Mouse (Mus musculus) bone marrow, adult 2 months (tissue): ENCODE measurements around the gene Mvb12a. TPM values are rescaled to one million over a fixed set of nuclear protein-coding genes. Genes with fewer than 3 reads are reported as not detected.
A peak's percentile ranks its signal among the peaks of the same experiment; 100 is the strongest.

ENCODE experiments used
- H3K27ac ChIP-seq: fragments of 200-500 bp; 2 replicates; pipeline ENCODE4 v1.5.1; 2012; ENCODE audit warnings: low read depth, mild to moderate bottlenecking, control low read depth, inconsistent platforms, low read length; ENCODE audit not compliant: control insufficient read depth, poor library complexity, insufficient read depth
- H3K4me1 ChIP-seq: fragments of 200-500 bp; 2 replicates; pipeline ENCODE4 v1.6.1; 2011; ENCODE audit warnings: low read length; ENCODE audit not compliant: control insufficient read depth, insufficient read depth
- H3K4me3 ChIP-seq: fragments of 200-500 bp; replicated peaks from 2 replicates; pipeline ENCODE3; 2011; ENCODE audit warnings: mild to moderate bottlenecking, low read depth, low read length, control low read depth; ENCODE audit not compliant: control insufficient read depth
- CTCF ChIP-seq: fragments of 200-500 bp; IDR thresholded peaks from 2 replicates; pipeline ENCODE4 v1.5.1; 2011; ENCODE audit warnings: low read length, control low read depth; ENCODE audit not compliant: control insufficient read depth, insufficient read depth
- POLR2A ChIP-seq: fragments of 200-500 bp; IDR thresholded peaks from 2 replicates; pipeline ENCODE4 v1.6.1; 2011; ENCODE audit warnings: low read depth, mild to moderate bottlenecking, control low read depth, low read length, borderline replicate concordance; ENCODE audit not compliant: control insufficient read depth
- WGBS: fragments of 180-500 bp; shearing (Covaris S2); methylation state at CpG from one replicate; pipeline ENCODE4 v1.1.7; 2018; 5-methylcytosine and 5-hydroxymethylcytosine counted together
- polyA plus RNA-seq: library from polyadenylated mRNA; stranded (reverse); fragments of >200 nt; gene quantifications from 2 replicates; pipeline ENCODE4 v1.2.4, GENCODE M21; 2011; ENCODE audit warnings: low replicate concordance; ENCODE audit not compliant: missing spikeins, insufficient read depth, insufficient read length

Gene Mvb12a
- polyA plus RNA-seq, 1 experiment: 47.7 TPM

DNA sequence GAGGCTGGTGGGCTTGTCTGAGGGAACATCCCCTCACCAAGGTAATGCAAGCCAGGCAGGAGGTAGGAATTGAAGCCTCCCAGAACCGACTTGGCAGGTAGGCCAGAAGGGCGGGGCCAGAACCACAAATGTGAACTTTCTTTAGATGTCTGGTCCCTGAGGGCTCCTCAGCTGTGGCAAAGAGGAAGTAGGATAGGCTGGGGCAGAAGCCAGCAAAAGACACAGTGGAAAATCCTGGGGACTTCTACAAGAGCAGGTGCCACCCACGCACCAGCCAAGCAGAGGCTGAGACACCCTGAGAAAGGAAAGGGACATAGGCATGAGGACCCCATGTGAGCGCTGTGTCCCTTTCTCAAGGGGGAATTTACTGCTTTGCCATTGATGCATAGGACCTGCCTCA lies 54.1 kb downstream of the Mvb12a start:
- H3K27ac ChIP-seq: peak overlapping the region; percentile 72
- 36% methylated on average over 4 of the region's 4 CpGs for WGBS
- H3K4me3 ChIP-seq: peak overlapping the region; percentile 26
- H3K4me1 ChIP-seq: peaks cover 10% of the 10 kb centered on the region
- TF ChIP-seq CTCF: no peak
- TF ChIP-seq POLR2A: no peak

DNA sequence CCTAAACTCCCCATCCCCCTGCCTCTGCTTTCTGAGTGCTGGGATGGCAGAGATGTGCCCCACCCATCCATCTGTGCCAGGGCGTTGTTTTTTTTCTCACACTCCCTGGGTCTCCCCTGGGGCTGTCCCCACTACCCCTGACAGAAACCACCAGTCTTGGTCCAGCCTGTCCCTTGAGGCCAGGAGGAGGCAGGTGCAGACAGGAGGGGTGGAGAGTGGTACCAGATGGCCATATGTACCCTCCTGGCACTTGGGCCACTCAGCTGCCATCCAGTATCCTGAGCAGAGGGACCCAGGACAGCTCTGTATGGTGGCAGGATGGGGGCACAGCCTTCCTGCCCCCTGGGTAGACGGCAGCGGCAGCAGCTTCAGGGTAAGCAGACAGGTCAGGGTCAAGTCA lies 54.7 kb downstream of the Mvb12a start, which contains the start of gene Fam129c:
Gene Fam129c (plus strand): TSS at position 198 of the 400 bp plus-strand sequence.
- Histone ChIP-seq H3K27ac (peak within 1 kb of the TSS; percentile 79), H3K4me3 (peak within 1 kb of the TSS; percentile 52), H3K4me1 (peaks cover 10% of the 10 kb centered on the region)
- WGBS: 65% methylated on average over 3 of the region's 3 CpGs
- TF ChIP-seq POLR2A: peak; percentile 56; the same call in 1 of the 2 replicates
- TF ChIP-seq CTCF: no peak

Other genes starting within 250 kb of the Mvb12a start
- 75.6 and 139 TPM in 2 replicates for gene Use1, start 176.1 kb upstream of the Mvb12a start, polyA plus RNA-seq
- 7.9 and 10.1 TPM in 2 replicates for gene Ocel1, start 171.6 kb upstream of the Mvb12a start, polyA plus RNA-seq
- gene Nr2f6, start 161.0 kb upstream of the Mvb12a start, polyA plus RNA-seq: 9.5 and 17.5 TPM in 2 replicates
- gene Ushbp1, start 147.1 kb upstream of the Mvb12a start, polyA plus RNA-seq: 7.2 and 15.9 TPM in 2 replicates
- 45.8 and 70.5 TPM in 2 replicates for gene Babam1, start 146.1 kb upstream of the Mvb12a start, polyA plus RNA-seq
- gene Ankle1, start 136.9 kb upstream of the Mvb12a start, polyA plus RNA-seq: 54.2 and 97.5 TPM in 2 replicates
- 3.9 and 9.1 TPM in 2 replicates for gene Abhd8, start 79.3 kb upstream of the Mvb12a start, polyA plus RNA-seq
- gene Mrpl34, start 78.0 kb upstream of the Mvb12a start, polyA plus RNA-seq: 24.3 and 42.9 TPM in 2 replicates
- 17.1 and 18.8 TPM in 2 replicates for gene Dda1, start 73.7 kb upstream of the Mvb12a start, polyA plus RNA-seq
- 2.9 and 6.3 TPM in 2 replicates for gene Ano8, start 57.0 kb upstream of the Mvb12a start, polyA plus RNA-seq
- gene Gtpbp3, start 54.8 kb upstream of the Mvb12a start, polyA plus RNA-seq: 6.3 and 7.9 TPM in 2 replicates
- gene Plvap, start 31.2 kb upstream of the Mvb12a start, polyA plus RNA-seq: 13.7 and 20.5 TPM in 2 replicates
- gene Ccdc194, start 17.2 kb upstream of the Mvb12a start, polyA plus RNA-seq: not detected in 2 replicates
- 58.9 and 103 TPM in 2 replicates for gene Bst2, start 5.5 kb upstream of the Mvb12a start, polyA plus RNA-seq
- gene Tmem221, start 15.9 kb downstream of the Mvb12a start, polyA plus RNA-seq: 0.81 and 2.5 TPM in 2 replicates
- gene Nxnl1, start 23.7 kb downstream of the Mvb12a start, polyA plus RNA-seq: not detected in 2 replicates
- 11.2 and 12.6 TPM in 2 replicates for gene Slc27a1, start 26.0 kb downstream of the Mvb12a start, polyA plus RNA-seq
- 111 and 147 TPM in 2 replicates for gene Pgls, start 49.3 kb downstream of the Mvb12a start, polyA plus RNA-seq
- 67.8 and 106 TPM in 2 replicates for gene Fam129c, start 54.7 kb downstream of the Mvb12a start, polyA plus RNA-seq
- 31.8 and 53.0 TPM in 2 replicates for gene Colgalt1, start 68.1 kb downstream of the Mvb12a start, polyA plus RNA-seq
- gene Unc13a, start 128.8 kb downstream of the Mvb12a start, polyA plus RNA-seq: 0.18 TPM in 1 of 2 replicates, not detected in the other
- gene Jak3, start 133.4 kb downstream of the Mvb12a start, polyA plus RNA-seq: 7.5 and 15.6 TPM in 2 replicates
- gene Insl3, start 146.3 kb downstream of the Mvb12a start, polyA plus RNA-seq: 10.2 and 16.7 TPM in 2 replicates
- gene B3gnt3, start 158.9 kb downstream of the Mvb12a start, polyA plus RNA-seq: 1.3 and 2.3 TPM in 2 replicates
- 79.3 and 144 TPM in 2 replicates for gene Fcho1, start 182.8 kb downstream of the Mvb12a start, polyA plus RNA-seq